Mouse (Mus musculus) left cerebral cortex, postnatal 25 days (tissue): ENCODE results near the gene Plpp6. TPM values are rescaled to one million over a fixed set of nuclear protein-coding genes. Genes with fewer than 3 reads are reported as not detected.
"Not testable (repeated sequence)": the region's sequence is repeated elsewhere in the genome, so short reads cannot be mapped to it uniquely, and the experiment has no call there.

ENCODE experiments used
- DNase-seq, 2 experiments: peaks; one replicate each; pipeline ENCODE4 v3.0.0; 2022; ENCODE audit warnings: low spot score in 2 of 2, mixed read lengths in 1 of 2
- intact Hi-C: fragments of 180-260 bp; cut with DNase I; formaldehyde crosslinking; loops from one replicate; pipeline ENCODE4 v1.15.1; 2025
- total RNA-seq, 2 experiments: library from RNA; stranded (reverse); gene quantifications; 2 replicates each; pipeline ENCODE4 v1.2.3; 2021

Plpp6 gene
- total RNA-seq, 2 experiments from 2014 or later, result 54.0 to 58.6 TPM

GRCm38 (mm10) chr19:28970251-28970650, 6.5 kb downstream of the Plpp6 start:
- intact Hi-C loops, result loop anchor here (10.0 kb wide), 1 partner anchor 535 kb away; no protein-coding TSS in a partner anchor
- no peak for DNase-seq

GRCm38 (mm10) chr19:28974862-28975611, 11.3 kb downstream of the Plpp6 start:
- DNase-seq, result peak; percentile 85
- intact Hi-C loops, result loop anchor here (5.0 to 10.0 kb wide), 2 partner anchors 382 to 530 kb away; no protein-coding TSS in a partner anchor

GRCm38 (mm10) chr19:28982617-28983016, 18.9 kb downstream of the Plpp6 start:
- DNase-seq, result no peak
- intact Hi-C loops, result no loop called here

GRCm38 (mm10) chr19:28989515-28989914, 25.8 kb downstream of the Plpp6 start:
- intact Hi-C loops, result no loop called here
- no peak for DNase-seq

- intact Hi-C loops, result loop anchor here (2.0 kb wide), 2 partner anchors 57 to 261 kb away; partner anchors contain the start of genes Ak3 and Jak2
- DNase-seq, result peak; percentile 97 to 98
Observed at GRCm38 (mm10) chr19:28990194-28990589, 26.4 kb downstream of the Plpp6 start, which contains the start of gene Cdc37l1. TSS of gene Cdc37l1 (plus strand) at chr19:28990352.

GRCm38 (mm10) chr19:28990590-28991221, 27.0 kb downstream of the Plpp6 start:
- DNase-seq, result peak; percentile 48 to 58
- intact Hi-C loops, result loop anchor here (2.0 kb wide), 2 partner anchors 56 to 260 kb away; partner anchors contain the start of genes Ak3 and Jak2

GRCm38 (mm10) chr19:28991391-28991790, 27.6 kb downstream of the Plpp6 start:
- DNase-seq, result no peak
- intact Hi-C loops, result loop anchor here (2.0 kb wide), 2 partner anchors 55 to 259 kb away; partner anchors contain the start of genes Ak3 and Jak2

- intact Hi-C loops, result no loop called here
Observed at GRCm38 (mm10) chr19:28994870-28995269, 31.1 kb downstream of the Plpp6 start.

GRCm38 (mm10) chr19:28995366-28995765, 31.6 kb downstream of the Plpp6 start:
- no peak for DNase-seq
- intact Hi-C loops, result no loop called here

More at GRCm38 (mm10) chr19:28994870-28995269, 31.1 kb downstream of the Plpp6 start:
- DNase-seq, result peak; percentile 37 to 73

- intact Hi-C loops, result no loop called here
- DNase-seq, result no peak
Observed at GRCm38 (mm10) chr19:28997976-28998630, 34.4 kb downstream of the Plpp6 start.

GRCm38 (mm10) chr19:29000321-29000720, 36.6 kb downstream of the Plpp6 start:
- DNase-seq, intact Hi-C loops: not testable (repeated sequence)

GRCm38 (mm10) chr19:29008069-29008706, 44.4 kb downstream of the Plpp6 start:
- DNase-seq, result no peak
- intact Hi-C loops, result no loop called here

GRCm38 (mm10) chr19:29009046-29009445, 45.3 kb downstream of the Plpp6 start:
- DNase-seq, result no peak
- intact Hi-C loops, result no loop called here

GRCm38 (mm10) chr19:29011355-29011990, 47.7 kb downstream of the Plpp6 start:
- no peak for DNase-seq
- intact Hi-C loops, result no loop called here

- DNase-seq, result no peak
- intact Hi-C loops, result no loop called here
Observed at GRCm38 (mm10) chr19:29014466-29015055, 50.8 kb downstream of the Plpp6 start.

- DNase-seq, result no peak
- intact Hi-C loops, result no loop called here
Observed at GRCm38 (mm10) chr19:29015410-29016203, 51.9 kb downstream of the Plpp6 start.

- no peak for DNase-seq
- intact Hi-C loops, result no loop called here
Observed at GRCm38 (mm10) chr19:29016204-29016765, 52.5 kb downstream of the Plpp6 start.
